Mouse (Mus musculus) lung, postnatal 0 days (tissue): ENCODE measurements around the gene Dclk1. TPM values are rescaled to one million over a fixed set of nuclear protein-coding genes. Genes with fewer than 3 reads are reported as not detected.

ENCODE experiments used
- ATAC-seq: fragments of 200-750 bp; cut with Nextera tagmentation; 2 replicates; pipeline ENCODE4 v1.8.0; 2017; ENCODE audit warnings: moderate library complexity
- DNase-seq: peaks from one replicate; pipeline ENCODE4 v3.0.0-alpha.2; 2016; ENCODE audit warnings: low spot score
- H3K27ac ChIP-seq: fragments of 300-500 bp; sonication (generic); 2 replicates; pipeline ENCODE4 v1.5.1; 2014; ENCODE audit warnings: antibody characterized with exemption, mild to moderate bottlenecking, low read length, mixed read lengths
- H3K27me3 ChIP-seq: fragments of 300-500 bp; sonication (generic); replicated peaks from 2 replicates; pipeline ENCODE4 v1.6.1; 2014; ENCODE audit warnings: low read length, mixed read lengths; ENCODE audit not compliant: insufficient read depth
- H3K36me3 ChIP-seq: fragments of 300-500 bp; sonication (generic); 2 replicates; pipeline ENCODE4 v1.6.1; 2014; ENCODE audit warnings: low read length, mixed read lengths; ENCODE audit not compliant: insufficient read depth
- H3K4me1 ChIP-seq: fragments of 300-500 bp; sonication (generic); 2 replicates; pipeline ENCODE4 v1.6.1; 2014; ENCODE audit warnings: antibody characterized with exemption, low read depth, low read length, mixed read lengths; ENCODE audit not compliant: insufficient read depth
- H3K4me2 ChIP-seq: fragments of 300-500 bp; sonication (generic); replicated peaks from 2 replicates; pipeline ENCODE4 v1.6.1; 2014; ENCODE audit warnings: low read depth, mild to moderate bottlenecking, low read length, moderate library complexity, mixed read lengths
- H3K4me3 ChIP-seq: fragments of 300-500 bp; sonication (generic); 2 replicates; pipeline ENCODE4 v1.5.1; 2014; ENCODE audit warnings: low read depth, low read length
- H3K9ac ChIP-seq: fragments of 300-500 bp; sonication (generic); replicated peaks from 2 replicates; pipeline ENCODE4 v1.6.1; 2014; ENCODE audit warnings: low read depth, mild to moderate bottlenecking
- H3K9me3 ChIP-seq: fragments of 300-500 bp; sonication (generic); 2 replicates; pipeline ENCODE4 v1.6.1; 2016; ENCODE audit warnings: low read length, mixed read lengths
- CTCF ChIP-seq: IDR thresholded peaks from 2 replicates; pipeline ENCODE4 v1.5.1; 2016; ENCODE audit warnings: antibody characterized with exemption, mild to moderate bottlenecking
- EP300 ChIP-seq: IDR thresholded peaks from 2 replicates; pipeline ENCODE4 v1.6.1; 2016; ENCODE audit warnings: antibody characterized with exemption, mild to moderate bottlenecking, control low read depth
- WGBS: fragments of 180-500 bp; shearing (Covaris S2); extraction: QIAGEN DNeasy Blood & Tissue Kit; methylation state at CpG from one replicate; pipeline ENCODE4 v1.1.7; 2014; 5-methylcytosine and 5-hydroxymethylcytosine counted together
- polyA plus RNA-seq: library from polyadenylated mRNA; unstranded; fragments of >200 nt; fragmentation: Nextera tagmentation; extraction: Ambion mirVana; gene quantifications from 2 replicates; pipeline ENCODE4 v1.2.1, GENCODE M21; 2015

The Dclk1 gene
- polyA plus RNA-seq, 1 experiment from 2014 or later = 3.1 TPM

GRCm38 (mm10) chr3:55284215-55284614 lies 42.1 kb downstream of the Dclk1 start:
- DNase-seq (no peak), ATAC-seq (no peak)
- H3K9ac ChIP-seq = no peak overlapping the region
- H3K36me3 ChIP-seq = no peaks in the 10 kb centered on the region
- H3K27ac ChIP-seq = no peak overlapping the region
- no peaks in the 10 kb centered on the region for H3K27me3 ChIP-seq
- TF ChIP-seq EP300 (no peak), CTCF (no peak)
- H3K4me3 ChIP-seq = no peak overlapping the region
- no peak overlapping the region for H3K4me2 ChIP-seq
- H3K4me1 ChIP-seq = no peaks in the 10 kb centered on the region
- H3K9me3 ChIP-seq = no peaks in the 10 kb centered on the region
- 58% methylated on average over 3 of the region's 3 CpGs for WGBS

- Histone ChIP-seq H3K9me3 (no peaks in the 10 kb centered on the region), H3K27me3 (no peaks in the 10 kb centered on the region), H3K4me1 (no peaks in the 10 kb centered on the region), H3K4me2 (no peak overlapping the region), H3K9ac (no peak overlapping the region), H3K4me3 (no peak overlapping the region), H3K36me3 (no peaks in the 10 kb centered on the region), H3K27ac (no peak overlapping the region)
- ATAC-seq (no peak), DNase-seq (no peak)
- TF ChIP-seq EP300 (no peak), CTCF (no peak)
- WGBS = 55% methylated on average over 4 of the region's 4 CpGs
These were observed 46.6 kb downstream of the Dclk1 start for GRCm38 (mm10) chr3:55288726-55289125.

GRCm38 (mm10) chr3:55291964-55292363 lies 49.8 kb downstream of the Dclk1 start:
- Histone ChIP-seq H3K36me3 (no peaks in the 10 kb centered on the region), H3K27me3 (no peaks in the 10 kb centered on the region), H3K9me3 (no peaks in the 10 kb centered on the region), H3K4me1 (no peaks in the 10 kb centered on the region), H3K27ac (no peak overlapping the region), H3K4me2 (no peak overlapping the region), H3K4me3 (no peak overlapping the region), H3K9ac (no peak overlapping the region)
- WGBS = 47% methylated on average over 4 of the region's 4 CpGs
- TF ChIP-seq EP300 (no peak), CTCF (no peak)
- ATAC-seq (no peak), DNase-seq (no peak)

- Histone ChIP-seq H3K27me3 (no peaks in the 10 kb centered on the region), H3K4me1 (no peaks in the 10 kb centered on the region), H3K36me3 (no peaks in the 10 kb centered on the region), H3K27ac (no peak overlapping the region), H3K4me3 (no peak overlapping the region), H3K4me2 (no peak overlapping the region), H3K9me3 (no peaks in the 10 kb centered on the region), H3K9ac (no peak overlapping the region)
- TF ChIP-seq EP300 (no peak), CTCF (no peak)
- ATAC-seq = no peak
- DNase-seq = no peak
- WGBS = 61% methylated on average over 10 of the region's 10 CpGs
These were observed 50.7 kb downstream of the Dclk1 start for GRCm38 (mm10) chr3:55292783-55293430.

- no peak for DNase-seq
These were observed 63.5 kb downstream of the Dclk1 start for GRCm38 (mm10) chr3:55305653-55306052.

GRCm38 (mm10) chr3:55307553-55308177 lies 65.5 kb downstream of the Dclk1 start:
- no peaks in the 10 kb centered on the region for H3K27me3 ChIP-seq
- 59% methylated on average over 7 of the region's 7 CpGs for WGBS
- H3K4me1 ChIP-seq = no peaks in the 10 kb centered on the region
- H3K4me3 ChIP-seq = no peak overlapping the region
- TF ChIP-seq EP300 (no peak), CTCF (no peak)
- H3K9me3 ChIP-seq = no peaks in the 10 kb centered on the region
- H3K4me2 ChIP-seq = no peak overlapping the region
- H3K9ac ChIP-seq = no peak overlapping the region
- peak; percentile 68 for ATAC-seq
- peak; percentile 32 for DNase-seq
- H3K27ac ChIP-seq = no peak overlapping the region
- no peaks in the 10 kb centered on the region for H3K36me3 ChIP-seq

More at GRCm38 (mm10) chr3:55305653-55306052, 63.5 kb downstream of the Dclk1 start:
- no peaks in the 10 kb centered on the region for H3K4me1 ChIP-seq
- H3K9me3 ChIP-seq = no peaks in the 10 kb centered on the region
- H3K4me3 ChIP-seq = no peak overlapping the region
- no peak overlapping the region for H3K27ac ChIP-seq
- H3K27me3 ChIP-seq = no peaks in the 10 kb centered on the region
- H3K36me3 ChIP-seq = no peaks in the 10 kb centered on the region
- TF ChIP-seq CTCF (no peak), EP300 (no peak)
- no peak overlapping the region for H3K9ac ChIP-seq
- H3K4me2 ChIP-seq = no peak overlapping the region
- ATAC-seq = no peak
